Mouse (Mus musculus): Measurements from ENCODE around the gene Gtf3a.
A peak's percentile ranks its signal among the peaks of the same experiment; 100 is the strongest.
"Not testable (repeated sequence)": the region's sequence is repeated elsewhere in the genome, so short reads cannot be mapped to it uniquely, and the experiment has no call there.

Gene Gtf3a

DNA sequence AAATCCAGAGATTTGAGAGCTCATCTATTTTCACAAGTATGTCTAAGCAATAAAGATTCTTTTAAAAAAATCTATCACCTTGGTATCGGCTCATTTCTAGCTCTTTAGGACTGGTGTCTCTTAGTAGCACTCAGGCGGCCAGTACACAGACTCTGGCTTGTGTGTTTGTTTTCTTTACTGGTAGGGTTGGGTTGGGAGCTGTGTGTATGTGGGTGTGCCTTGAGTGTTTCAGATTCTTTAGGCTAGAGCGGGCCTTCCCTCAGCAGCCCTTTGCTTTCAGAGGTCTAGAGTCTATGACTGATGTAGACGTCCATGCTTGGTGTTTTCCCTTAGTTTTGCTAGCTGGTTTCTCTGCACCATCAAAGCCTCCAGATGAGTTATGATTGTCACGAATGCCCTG, 24.9 kb upstream of the Gtf3a start:
- Histone ChIP-seq H3K4me1 (replicated peaks; ENCODE audit: low read depth, low read length) (peaks cover 58% of the 10 kb centered on the region), H3K36me3 (ENCODE audit: insufficient read depth, low read length) (no peaks in the 10 kb centered on the region), H3K4me3 (replicated peaks; ENCODE audit: low read length) (no peak overlapping the region), H3K27me3 (ENCODE audit: insufficient read depth, low read length) (no peaks in the 10 kb centered on the region), H3K9me3 (ENCODE audit: low read length) (no peaks in the 10 kb centered on the region)
- TF ChIP-seq POU5F1 (IDR thresholded peaks at IDR 0.05; ENCODE audit: borderline replicate concordance, low read length) = no peak
- TF ChIP-seq CTCF (conservative IDR thresholded peaks at IDR 0.05; ENCODE audit: low read length) = no peak
- no peak for TF ChIP-seq NANOG (IDR thresholded peaks at IDR 0.05; ENCODE audit: borderline replicate concordance, low read length)

DNA sequence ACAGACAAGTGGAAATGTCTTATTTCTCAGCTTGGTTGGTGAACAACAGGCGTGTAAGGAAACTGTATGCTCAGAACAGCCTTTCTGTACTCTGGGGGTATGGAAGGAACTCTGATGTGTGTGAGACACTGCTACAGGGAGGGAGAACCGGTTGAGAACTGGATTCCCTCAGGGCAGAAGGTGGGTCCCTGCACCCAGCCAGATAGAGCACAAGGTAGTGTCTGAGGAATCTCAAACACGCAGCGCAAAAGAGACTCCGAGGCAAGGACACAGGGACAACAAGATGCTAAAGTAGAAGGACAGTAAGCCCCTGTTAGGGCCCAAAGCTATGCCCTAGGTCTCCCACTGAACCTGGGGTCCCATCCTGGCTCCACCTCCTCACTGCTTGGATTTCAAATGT, 21.8 kb upstream of the Gtf3a start:
- no peaks in the 10 kb centered on the region for H3K9me3 ChIP-seq (ENCODE audit: low read length)
- H3K4me1 ChIP-seq (replicated peaks; ENCODE audit: low read depth, low read length) = peaks cover 44% of the 10 kb centered on the region
- no peaks in the 10 kb centered on the region for H3K36me3 ChIP-seq (ENCODE audit: insufficient read depth, low read length)
- no peaks in the 10 kb centered on the region for H3K27me3 ChIP-seq (ENCODE audit: insufficient read depth, low read length)
- TF ChIP-seq POU5F1 (IDR thresholded peaks at IDR 0.05; ENCODE audit: borderline replicate concordance, low read length) (no peak), CTCF (conservative IDR thresholded peaks at IDR 0.05; ENCODE audit: low read length) (no peak), NANOG (IDR thresholded peaks at IDR 0.05; ENCODE audit: borderline replicate concordance, low read length) (no peak)
- H3K4me3 ChIP-seq (replicated peaks; ENCODE audit: low read length) = no peak overlapping the region

DNA sequence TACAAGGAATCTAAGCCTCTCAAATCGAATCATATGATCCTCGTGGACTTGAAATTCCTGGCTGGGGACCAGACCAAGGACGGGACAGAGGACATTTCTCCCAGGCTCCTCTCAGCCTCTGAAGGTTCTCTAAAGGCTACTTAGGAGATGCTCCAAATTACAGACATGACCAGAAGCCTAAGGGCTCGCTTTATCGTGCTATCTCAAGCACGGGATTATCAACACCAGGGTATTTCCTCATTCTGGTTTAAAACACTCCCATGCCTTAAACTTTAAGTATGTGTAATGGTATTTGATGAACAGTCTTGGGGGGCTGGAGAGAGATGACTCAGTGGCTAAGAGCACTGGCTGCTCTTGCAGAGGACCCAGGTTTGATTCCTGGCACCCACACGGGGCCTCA, 17.0 kb upstream of the Gtf3a start:
- no peak for TF ChIP-seq NANOG (IDR thresholded peaks at IDR 0.05; ENCODE audit: borderline replicate concordance, low read length)
- TF ChIP-seq POU5F1 (IDR thresholded peaks at IDR 0.05; ENCODE audit: borderline replicate concordance, low read length) = no peak
- no peak for TF ChIP-seq CTCF (conservative IDR thresholded peaks at IDR 0.05; ENCODE audit: low read length)
- Histone ChIP-seq H3K4me3 (replicated peaks; ENCODE audit: low read length) (no peak overlapping the region), H3K27me3 (ENCODE audit: insufficient read depth, low read length) (no peaks in the 10 kb centered on the region), H3K36me3 (ENCODE audit: insufficient read depth, low read length) (no peaks in the 10 kb centered on the region), H3K4me1 (replicated peaks; ENCODE audit: low read depth, low read length) (peaks cover 40% of the 10 kb centered on the region), H3K9me3 (ENCODE audit: low read length) (no peaks in the 10 kb centered on the region)

DNA sequence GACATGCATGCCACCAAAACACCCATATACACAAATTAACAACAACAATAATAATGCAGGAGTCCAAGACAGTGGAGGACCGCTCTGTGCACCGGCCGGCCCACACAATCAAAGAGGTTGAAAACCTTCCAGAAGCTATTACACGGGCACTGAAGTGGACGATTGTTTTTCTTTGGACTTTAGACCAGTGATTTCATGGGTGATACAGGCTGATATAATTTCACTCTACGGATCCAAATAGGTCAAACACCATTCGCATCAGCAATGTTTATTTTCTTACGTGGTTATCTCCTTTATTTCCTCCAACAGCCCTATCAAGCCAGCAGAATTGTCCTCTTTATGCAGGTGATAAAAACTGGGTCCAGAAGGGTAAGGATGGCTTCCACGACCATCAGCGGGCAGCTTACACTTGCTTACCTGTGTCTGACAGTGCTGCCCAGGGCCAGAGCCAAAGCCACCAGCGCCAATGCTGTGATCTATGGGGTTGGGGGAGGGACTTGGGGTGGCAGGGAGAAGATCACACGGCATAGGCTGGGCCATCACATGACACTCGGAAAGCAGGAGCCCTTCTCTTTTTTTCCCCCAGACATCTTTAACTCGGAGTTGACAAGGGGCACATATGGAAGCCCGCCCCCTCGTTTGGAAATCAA, 16.4 kb upstream of the Gtf3a start:
- TF ChIP-seq POU5F1 (IDR thresholded peaks at IDR 0.05; ENCODE audit: borderline replicate concordance, low read length) (no peak), CTCF (conservative IDR thresholded peaks at IDR 0.05; ENCODE audit: low read length) (no peak), NANOG (IDR thresholded peaks at IDR 0.05; ENCODE audit: borderline replicate concordance, low read length) (no peak)
- Histone ChIP-seq H3K27me3 (ENCODE audit: insufficient read depth, low read length) (0 out of 2 replicates have a peak, but pooled peaks cover under 1% of the 10 kb centered on the region), H3K9me3 (ENCODE audit: low read length) (no peaks in the 10 kb centered on the region), H3K4me1 (replicated peaks; ENCODE audit: low read depth, low read length) (peaks cover 38% of the 10 kb centered on the region), H3K36me3 (ENCODE audit: insufficient read depth, low read length) (no peaks in the 10 kb centered on the region), H3K4me3 (replicated peaks; ENCODE audit: low read length) (no peak overlapping the region)

DNA sequence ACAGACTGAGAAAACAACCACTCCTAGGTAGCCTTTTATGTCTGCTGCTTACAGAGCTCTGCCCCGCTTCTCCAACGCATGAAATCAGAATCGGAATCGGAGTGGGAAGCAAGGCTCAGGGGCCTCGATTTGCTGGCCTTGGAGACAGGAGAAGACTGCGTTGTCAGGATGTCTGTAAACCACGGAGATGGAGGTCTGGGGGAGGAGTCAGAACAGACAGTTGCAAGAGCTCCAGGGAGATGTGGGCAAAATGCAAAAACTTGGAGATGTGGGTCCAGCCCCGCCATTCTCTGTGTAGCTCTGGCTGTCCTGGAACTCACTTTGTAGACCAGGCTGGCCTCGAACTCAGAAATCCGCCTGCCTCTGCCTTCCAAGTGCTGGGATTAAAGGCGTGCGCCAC, 15.0 kb upstream of the Gtf3a start:
- 0 out of 2 replicates have a peak overlapping the region, but pooled peaks have one; percentile 20 for H3K4me3 ChIP-seq (replicated peaks; ENCODE audit: low read length)
- peaks cover 48% of the 10 kb centered on the region for H3K4me1 ChIP-seq (replicated peaks; ENCODE audit: low read depth, low read length)
- 0 out of 2 replicates have a peak, but pooled peaks cover 4% of the 10 kb centered on the region for H3K27me3 ChIP-seq (ENCODE audit: insufficient read depth, low read length)
- TF ChIP-seq CTCF (conservative IDR thresholded peaks at IDR 0.05; ENCODE audit: low read length) = no peak
- TF ChIP-seq NANOG (IDR thresholded peaks at IDR 0.05; ENCODE audit: borderline replicate concordance, low read length) = no peak
- no peak for TF ChIP-seq POU5F1 (IDR thresholded peaks at IDR 0.05; ENCODE audit: borderline replicate concordance, low read length)
- H3K36me3 ChIP-seq (ENCODE audit: insufficient read depth, low read length) = no peaks in the 10 kb centered on the region
- H3K9me3 ChIP-seq (ENCODE audit: low read length) = no peaks in the 10 kb centered on the region

DNA sequence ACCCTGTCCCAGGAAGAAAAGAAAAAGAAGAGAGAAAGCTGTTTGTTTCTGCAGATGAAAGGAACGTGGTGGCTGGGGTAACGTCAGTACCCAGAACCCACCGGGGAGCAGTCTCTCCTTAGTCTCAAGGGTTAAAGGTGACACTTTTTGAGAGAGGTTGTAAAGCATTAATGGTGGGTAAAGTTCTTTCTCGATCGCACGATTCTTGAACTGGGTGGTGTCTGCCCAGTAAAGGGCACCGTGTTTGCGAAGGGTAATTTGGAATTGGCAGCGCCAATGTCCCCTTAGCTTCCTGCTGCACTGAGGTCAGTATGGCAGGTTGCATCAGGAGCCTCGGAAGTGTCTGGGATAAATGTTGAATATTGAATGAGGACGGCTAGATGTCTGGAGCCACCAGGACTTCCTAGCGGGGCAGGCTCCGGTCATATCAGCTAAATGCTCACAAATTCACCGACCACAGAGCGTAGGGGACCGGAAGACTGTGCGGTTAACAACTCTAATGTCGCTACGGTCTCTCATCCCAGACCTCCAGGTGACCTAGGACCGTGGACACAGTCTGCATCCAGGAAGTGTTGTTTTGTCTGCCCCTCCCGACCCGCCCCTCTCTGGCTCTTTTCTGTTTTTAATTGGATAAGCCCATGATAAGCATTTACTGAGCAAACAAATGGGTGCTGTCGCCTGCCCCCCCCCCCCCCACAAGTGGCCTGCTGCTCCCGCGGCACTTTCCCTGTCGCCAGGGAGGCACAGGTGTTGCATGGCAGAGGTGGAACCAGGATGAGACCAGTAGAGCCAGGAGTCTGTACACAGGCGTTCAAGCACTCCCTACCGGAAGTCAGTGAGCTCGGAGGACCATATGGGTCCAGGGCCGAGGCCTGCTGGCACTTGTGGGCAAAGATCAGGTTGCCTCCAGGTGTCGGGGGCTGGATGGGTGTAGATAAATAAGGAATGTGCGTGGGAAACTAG, 10.6 kb upstream of the Gtf3a start:
- Histone ChIP-seq H3K27me3 (ENCODE audit: insufficient read depth, low read length) (0 out of 2 replicates have a peak, but pooled peaks cover 4% of the 10 kb centered on the region), H3K4me3 (replicated peaks; ENCODE audit: low read length) (peak overlapping the region; percentile 52), H3K36me3 (ENCODE audit: insufficient read depth, low read length) (no peaks in the 10 kb centered on the region), H3K9me3 (ENCODE audit: low read length) (no peaks in the 10 kb centered on the region), H3K4me1 (replicated peaks; ENCODE audit: low read depth, low read length) (peaks cover 51% of the 10 kb centered on the region)
- no peak for TF ChIP-seq POU5F1 (IDR thresholded peaks at IDR 0.05; ENCODE audit: borderline replicate concordance, low read length)
- no peak for TF ChIP-seq CTCF (conservative IDR thresholded peaks at IDR 0.05; ENCODE audit: low read length)
- TF ChIP-seq NANOG (IDR thresholded peaks at IDR 0.05; ENCODE audit: borderline replicate concordance, low read length) = no peak

DNA sequence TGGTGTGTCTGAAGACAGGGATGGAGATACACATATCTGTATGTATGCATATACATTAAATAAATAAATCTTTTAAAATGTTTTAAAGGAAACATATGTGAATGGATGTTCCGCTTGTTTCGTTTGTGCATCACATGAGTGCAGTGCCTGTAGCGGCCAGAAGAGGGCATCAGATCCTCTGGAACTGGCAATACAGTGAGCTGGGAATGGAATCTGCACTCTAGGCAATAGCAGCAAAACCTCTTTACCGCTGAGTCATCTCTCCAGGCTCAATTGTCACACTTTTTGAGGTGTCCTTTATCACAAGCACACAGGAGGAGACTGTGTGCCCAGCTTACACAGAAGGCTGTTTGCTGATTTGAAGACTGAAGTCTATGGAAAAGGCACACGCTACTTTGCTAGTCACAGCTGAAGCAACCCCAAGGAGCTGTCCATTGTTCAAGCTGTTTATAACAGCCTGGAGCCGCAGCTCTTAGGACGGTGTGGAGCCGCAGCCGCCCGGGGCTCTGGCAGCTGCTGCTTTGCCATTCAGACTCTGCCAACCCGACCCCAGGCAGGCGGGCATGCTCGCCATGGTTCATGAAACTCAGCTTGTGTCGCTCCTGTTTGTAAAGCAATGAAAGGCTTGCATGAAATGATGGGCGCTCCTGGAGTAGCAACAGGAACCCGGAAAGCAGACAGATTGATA, 9.2 kb upstream of the Gtf3a start:
- H3K9me3 ChIP-seq (ENCODE audit: low read length) = peaks cover 2% of the 10 kb centered on the region; the same call in 1 of the 2 replicates
- 0 out of 2 replicates have a peak, but pooled peaks cover 4% of the 10 kb centered on the region for H3K27me3 ChIP-seq (ENCODE audit: insufficient read depth, low read length)
- peak overlapping the region; percentile 43 for H3K4me3 ChIP-seq (replicated peaks; ENCODE audit: low read length)
- no peaks in the 10 kb centered on the region for H3K36me3 ChIP-seq (ENCODE audit: insufficient read depth, low read length)
- TF ChIP-seq CTCF (conservative IDR thresholded peaks at IDR 0.05; ENCODE audit: low read length) (peak; percentile 82), NANOG (IDR thresholded peaks at IDR 0.05; ENCODE audit: borderline replicate concordance, low read length) (no peak), POU5F1 (IDR thresholded peaks at IDR 0.05; ENCODE audit: borderline replicate concordance, low read length) (no peak)
- peaks cover 46% of the 10 kb centered on the region for H3K4me1 ChIP-seq (replicated peaks; ENCODE audit: low read depth, low read length)

DNA sequence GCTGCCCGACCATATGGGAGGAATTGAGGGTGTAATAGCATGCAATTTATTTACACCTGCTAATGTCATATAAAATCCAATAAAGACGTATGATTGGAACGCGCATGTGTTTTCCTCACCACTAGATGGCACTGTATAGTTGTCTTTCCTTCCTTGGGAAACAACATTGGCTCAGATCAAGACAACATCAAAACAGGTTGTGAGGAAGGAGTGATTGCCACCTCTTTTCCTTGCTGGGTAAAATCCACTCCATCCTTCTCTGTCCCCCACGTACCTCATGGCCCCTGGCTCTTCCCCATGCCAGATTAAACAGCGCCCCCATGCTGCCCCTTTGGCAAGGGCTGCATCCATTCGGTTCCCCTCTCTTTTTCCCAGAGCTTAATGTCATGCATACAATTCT, 8.2 kb upstream of the Gtf3a start:
- TF ChIP-seq CTCF (conservative IDR thresholded peaks at IDR 0.05; ENCODE audit: low read length) (peak; percentile 87), POU5F1 (IDR thresholded peaks at IDR 0.05; ENCODE audit: borderline replicate concordance, low read length) (no peak)
- 0 out of 2 replicates have a peak, but pooled peaks cover 4% of the 10 kb centered on the region for H3K27me3 ChIP-seq (ENCODE audit: insufficient read depth, low read length)
- no peak overlapping the region for H3K4me3 ChIP-seq (replicated peaks; ENCODE audit: low read length)
- no peaks in the 10 kb centered on the region for H3K36me3 ChIP-seq (ENCODE audit: insufficient read depth, low read length)
- peaks cover 6% of the 10 kb centered on the region; the same call in 1 of the 2 replicates for H3K9me3 ChIP-seq (ENCODE audit: low read length)
- peaks cover 43% of the 10 kb centered on the region for H3K4me1 ChIP-seq (replicated peaks; ENCODE audit: low read depth, low read length)

DNA sequence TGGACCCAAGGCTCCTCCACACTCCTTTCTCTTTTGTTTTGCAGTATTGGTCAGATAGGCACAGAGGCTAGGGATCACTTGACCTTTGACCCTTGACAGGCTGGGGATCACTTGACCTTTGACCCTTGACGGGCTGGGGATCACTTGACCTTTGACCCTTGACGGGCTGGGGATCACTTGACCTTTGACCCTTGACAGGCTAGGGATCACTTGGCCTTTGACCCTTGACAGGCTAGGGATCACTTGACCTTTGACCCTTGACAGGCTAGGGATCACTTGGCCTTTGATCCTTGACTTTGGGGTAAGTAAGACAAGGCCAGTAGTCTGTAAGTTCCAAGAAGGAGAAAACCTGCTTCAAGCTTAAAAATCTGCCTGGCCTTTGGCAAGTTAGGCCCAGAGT, 6.5 kb upstream of the Gtf3a start:
- not testable (repeated sequence) for H3K27me3 ChIP-seq (ENCODE audit: insufficient read depth, low read length); H3K4me3 ChIP-seq (replicated peaks; ENCODE audit: low read length); H3K36me3 ChIP-seq (ENCODE audit: insufficient read depth, low read length); H3K9me3 ChIP-seq (ENCODE audit: low read length)
- peaks cover 49% of the 10 kb centered on the region for H3K4me1 ChIP-seq (replicated peaks; ENCODE audit: low read depth, low read length)

Data from E14TG2a.4 (cell line).